Mouse (Mus musculus): ENCODE results near the gene Ube2c.

The Ube2c gene

DNA sequence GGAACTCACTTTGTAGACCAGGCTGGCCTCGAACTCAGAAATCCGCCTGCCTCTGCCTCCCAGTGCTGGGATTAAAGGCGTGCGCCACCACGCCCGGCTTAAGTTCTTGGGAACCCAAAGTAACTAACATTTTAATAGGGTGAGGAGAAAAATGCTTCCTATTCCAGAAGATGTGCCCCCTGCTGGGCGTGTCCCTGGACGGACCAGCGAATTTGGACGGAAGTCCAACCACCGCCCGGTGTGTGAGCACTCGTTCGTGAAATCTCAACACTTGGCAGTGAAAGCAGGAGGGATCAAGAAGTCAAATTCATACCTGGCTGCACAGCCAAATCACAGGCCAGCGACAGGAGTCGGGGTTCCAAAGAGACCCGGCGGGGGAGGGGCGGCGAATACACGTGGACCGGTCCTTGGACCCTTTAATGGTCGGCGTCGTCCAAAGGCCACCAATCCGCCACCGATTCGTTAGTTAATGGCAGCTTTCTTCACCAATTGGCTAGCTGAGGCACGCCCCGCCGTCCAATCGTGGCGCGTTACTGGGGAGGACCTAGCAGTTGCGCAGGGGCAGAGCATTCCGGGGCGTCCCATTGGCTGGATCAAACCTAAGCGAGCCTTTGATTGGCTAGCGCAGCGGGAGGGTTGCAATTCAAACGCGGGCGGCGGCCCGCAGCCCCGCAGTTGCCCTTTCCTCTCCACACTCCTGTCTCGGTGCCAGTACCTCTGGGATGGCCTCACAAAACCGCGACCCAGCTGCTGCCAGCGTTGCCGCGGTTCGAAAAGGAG is at the start of gene Ube2c:
TSS of gene Ube2c (plus strand) at position 641 of the 780 bp plus-strand sequence.
- peak; percentile 97 for DNase-seq

DNA sequence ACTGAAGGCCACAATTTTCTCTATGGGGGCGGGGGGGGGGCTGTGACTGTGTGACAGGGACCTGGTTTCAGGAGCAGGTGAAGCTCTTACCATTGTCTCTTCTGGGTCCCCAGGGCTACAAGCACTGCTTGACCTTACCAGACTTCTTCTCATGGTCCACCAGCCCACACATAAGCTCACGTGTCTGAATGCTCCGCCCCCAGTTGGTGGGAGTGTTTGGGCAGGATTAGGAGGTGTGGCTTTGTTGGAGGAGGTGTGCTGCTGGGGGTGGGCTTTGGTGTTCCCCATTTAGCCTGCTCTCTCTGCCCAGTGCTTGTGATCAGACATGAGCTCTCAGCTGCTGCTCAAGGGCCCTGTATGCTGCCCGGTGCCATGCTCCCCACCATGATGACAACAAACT is 46.4 kb upstream of the Ube2c start:
- no peak for DNase-seq

- DNase-seq: peak; percentile 48
Observed at GRCm38 (mm10) chr2:164725895-164726619, 43.6 kb upstream of the Ube2c start.

DNA sequence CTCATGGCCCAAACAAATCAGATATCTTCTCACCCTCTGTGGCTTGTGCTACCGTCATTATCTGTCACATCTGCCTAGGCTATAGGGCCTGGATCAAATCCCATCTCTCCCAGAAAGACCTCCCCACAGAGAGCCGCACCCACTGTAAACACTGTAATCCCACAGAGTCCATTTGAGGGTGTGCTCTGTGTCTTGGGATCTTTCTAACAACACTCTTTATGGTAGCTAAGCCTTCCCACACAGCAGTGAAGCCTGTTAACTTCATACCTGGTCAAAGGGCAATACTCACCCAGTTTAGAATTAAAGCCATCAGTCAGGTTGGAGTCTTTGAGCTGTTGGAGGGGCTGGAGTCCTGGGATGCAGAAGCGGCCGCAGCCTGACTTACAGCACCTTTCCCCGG is 38.0 kb upstream of the Ube2c start:
- DNase-seq: no peak

- no peak for DNase-seq
Observed at GRCm38 (mm10) chr2:164733259-164733658, 36.4 kb upstream of the Ube2c start.

DNA sequence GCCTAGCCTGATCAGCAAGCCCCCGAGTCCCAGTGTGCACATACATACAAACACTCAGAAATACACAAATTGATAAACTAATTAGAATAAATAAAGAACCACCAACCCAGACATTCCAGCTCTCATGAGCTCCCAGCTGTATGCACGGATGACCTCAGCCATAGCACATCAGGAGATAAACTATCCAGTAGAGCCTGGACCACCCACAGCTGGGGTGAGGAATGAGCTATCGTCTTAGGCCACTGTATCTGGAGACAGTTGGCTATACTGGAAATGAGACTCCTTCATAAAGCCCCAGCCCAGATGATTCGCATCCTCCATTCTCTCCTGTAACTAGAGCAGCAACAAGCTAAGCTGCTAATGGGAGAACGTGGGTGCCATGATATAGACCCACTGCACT is 34.9 kb upstream of the Ube2c start:
- DNase-seq: no peak

GRCm38 (mm10) chr2:164735446-164735845 is 34.3 kb upstream of the Ube2c start:
- no peak for DNase-seq

DNA sequence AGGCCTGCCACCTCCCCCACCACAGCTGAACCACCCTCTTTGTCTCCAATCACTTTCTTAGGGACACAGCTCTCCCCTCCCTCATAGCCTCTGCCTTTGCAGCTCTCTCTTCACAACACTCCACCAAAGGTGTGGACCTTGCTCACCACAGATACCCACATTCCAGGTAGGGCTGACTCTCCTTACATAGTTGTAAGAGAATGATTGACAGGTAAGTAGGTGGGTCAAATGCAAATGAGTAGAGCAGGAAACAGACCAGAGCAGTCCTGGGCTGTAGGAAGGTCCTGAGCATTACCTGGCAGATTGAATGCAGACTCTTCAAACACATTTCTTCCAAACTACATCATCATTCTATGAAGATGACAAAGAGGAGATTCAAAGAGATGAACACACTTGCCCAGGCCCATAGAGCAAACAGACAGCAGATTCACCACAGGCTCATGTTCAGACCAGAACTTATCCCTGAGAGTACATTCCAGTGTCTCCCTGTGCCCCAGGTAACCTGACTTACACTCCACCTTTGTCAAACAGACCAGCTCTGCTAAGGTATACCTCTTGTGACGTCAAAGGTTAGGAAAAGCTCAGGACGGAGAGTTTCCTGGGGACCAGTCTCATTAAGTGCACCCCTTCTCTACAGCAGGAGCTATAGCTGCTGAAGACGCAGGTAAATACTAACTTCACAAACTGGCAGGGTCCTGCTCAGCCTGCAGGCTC is 32.2 kb upstream of the Ube2c start:
- DNase-seq: no peak

DNA sequence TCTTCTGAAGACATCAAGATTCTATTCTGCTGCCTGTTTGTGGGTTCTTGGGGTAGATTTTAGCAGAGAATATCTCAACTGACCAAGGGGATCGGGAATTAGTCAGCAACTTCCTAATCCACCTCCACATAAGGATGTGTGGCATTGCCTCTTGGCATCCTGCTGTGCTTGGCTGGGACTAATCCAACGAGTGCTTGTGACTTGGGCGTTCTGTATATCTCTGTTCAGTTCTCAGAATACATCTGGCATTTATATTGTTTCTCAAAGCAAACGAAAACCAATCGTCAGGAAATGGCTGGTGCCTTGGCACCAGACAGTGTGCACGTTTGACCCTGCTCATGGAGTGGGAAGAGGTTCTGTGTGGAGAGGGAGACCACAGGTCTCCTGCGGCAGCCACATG is 29.8 kb upstream of the Ube2c start:
- no peak for DNase-seq

- DNase-seq: no peak
Observed at GRCm38 (mm10) chr2:164744987-164745386, 24.7 kb upstream of the Ube2c start.

DNA sequence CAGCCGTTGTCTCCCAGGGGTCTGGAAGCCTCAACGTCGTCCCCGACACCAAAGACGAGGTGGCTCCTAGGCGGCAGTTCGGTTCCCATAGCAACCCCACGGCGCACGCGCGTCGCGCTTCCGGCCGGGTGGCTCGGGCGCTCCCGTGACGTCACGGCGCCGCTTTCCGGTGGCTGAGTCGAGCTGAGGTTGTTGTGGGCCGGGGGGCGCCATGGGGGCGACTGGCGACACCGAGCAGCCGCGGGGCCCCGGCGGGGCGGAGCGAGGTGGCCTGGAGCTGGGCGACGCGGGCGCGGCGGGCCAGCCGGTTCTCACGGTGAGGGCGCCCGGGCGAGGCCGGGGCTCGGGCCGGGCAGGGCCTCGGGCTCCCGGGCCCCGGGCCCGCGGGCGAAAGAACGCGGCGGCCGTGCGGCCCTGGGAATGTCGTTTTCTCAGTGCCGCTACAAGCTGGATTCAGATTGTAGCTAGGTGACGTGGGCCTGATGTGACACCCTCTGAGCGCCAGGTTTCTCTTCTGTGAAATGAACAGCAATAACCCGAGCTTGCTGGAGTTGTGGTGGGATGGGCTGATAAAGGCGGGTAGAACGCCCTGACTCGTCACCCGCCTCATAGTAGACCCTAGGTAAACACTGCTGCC is 23.7 kb upstream of the Ube2c start, which contains the start of the genes Wfdc3 and Dnttip1:
TSS of gene Wfdc3 (minus strand) at position 89 of the 637 bp plus-strand sequence.
TSS of gene Dnttip1 (plus strand) at position 141 of the 637 bp plus-strand sequence.
- DNase-seq: peak; percentile 85

GRCm38 (mm10) chr2:164746693-164747092 is 23.0 kb upstream of the Ube2c start:
- DNase-seq: no peak

DNA sequence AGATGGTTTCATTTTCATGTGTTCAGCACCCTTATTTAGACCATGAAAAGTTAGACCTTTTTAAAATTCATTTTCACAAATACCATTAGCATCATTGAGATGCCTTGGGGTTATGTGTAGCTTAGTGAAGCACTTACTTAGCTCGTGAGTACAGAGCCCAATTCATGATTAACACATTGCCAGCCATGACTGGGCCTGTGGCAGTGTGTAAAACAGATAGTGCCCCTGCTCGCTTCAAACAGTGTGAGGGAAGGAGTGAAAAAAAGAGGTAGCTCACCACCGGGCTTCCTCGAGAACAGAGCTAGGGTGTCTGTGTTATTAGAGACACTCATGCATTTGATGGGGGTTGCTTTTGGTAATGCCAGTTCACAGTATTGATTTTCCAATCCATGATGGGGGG is 21.5 kb upstream of the Ube2c start:
- DNase-seq: no peak

GRCm38 (mm10) chr2:164748991-164749390 is 20.7 kb upstream of the Ube2c start:
- DNase-seq: no peak

DNA sequence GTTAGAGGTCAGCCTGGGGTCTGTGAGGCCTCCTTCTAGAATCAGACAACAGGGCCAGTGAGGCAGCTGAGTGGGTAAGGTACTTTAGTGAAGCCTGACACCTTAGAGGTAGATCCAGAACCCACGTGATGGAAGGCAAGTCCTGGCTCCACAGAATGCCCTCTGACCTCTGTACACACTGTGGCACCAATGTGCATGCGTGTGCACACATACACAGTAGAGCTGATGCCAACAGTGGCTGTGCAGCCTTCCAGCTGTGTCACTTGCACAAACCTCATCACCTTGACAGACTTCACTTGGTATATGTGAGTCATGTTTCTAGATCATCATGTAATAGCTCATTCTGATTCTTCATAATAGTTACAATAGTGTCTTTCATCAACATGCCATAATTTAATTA is 17.2 kb upstream of the Ube2c start:
- DNase-seq: no peak

DNA sequence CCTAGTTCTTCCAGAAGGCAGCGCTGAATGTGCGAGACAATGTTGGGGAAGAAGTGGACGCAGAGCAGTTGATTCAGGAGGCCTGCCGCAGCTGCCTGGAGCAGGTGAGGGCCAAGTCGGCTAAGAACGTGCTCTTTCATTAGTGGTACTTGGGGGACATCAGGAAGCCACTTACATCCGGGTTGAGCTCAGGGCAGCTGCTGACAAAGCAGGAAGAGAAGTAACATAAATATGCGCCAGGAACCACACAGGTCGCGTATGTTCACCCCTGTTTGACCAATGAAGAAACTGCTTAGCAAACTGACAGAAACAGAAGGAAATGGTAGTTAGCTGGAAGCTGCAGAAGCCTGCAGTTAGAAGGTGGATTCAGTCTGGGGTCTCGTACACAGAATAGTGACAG is 15.6 kb upstream of the Ube2c start:
- DNase-seq: no peak

DNA sequence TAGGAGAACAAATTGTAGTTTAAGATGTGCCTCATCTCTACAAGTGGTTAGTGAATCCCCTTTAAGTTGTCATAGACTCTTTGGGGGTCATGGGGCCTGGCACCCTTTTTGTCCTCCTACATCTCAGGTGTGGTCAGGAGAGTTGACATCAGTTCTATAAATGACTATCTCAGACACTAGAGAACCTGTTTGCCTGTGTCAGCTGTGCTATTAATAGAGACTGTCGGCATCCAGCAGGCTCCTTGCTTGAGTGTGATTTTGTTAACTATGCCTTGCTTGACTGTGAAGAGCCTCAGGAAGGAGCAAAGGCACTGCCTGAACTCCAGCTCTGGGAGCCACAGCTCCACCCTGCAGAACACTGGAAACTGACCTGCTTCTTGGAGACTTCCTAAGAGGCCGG is 14.9 kb upstream of the Ube2c start:
- no peak for DNase-seq

DNA sequence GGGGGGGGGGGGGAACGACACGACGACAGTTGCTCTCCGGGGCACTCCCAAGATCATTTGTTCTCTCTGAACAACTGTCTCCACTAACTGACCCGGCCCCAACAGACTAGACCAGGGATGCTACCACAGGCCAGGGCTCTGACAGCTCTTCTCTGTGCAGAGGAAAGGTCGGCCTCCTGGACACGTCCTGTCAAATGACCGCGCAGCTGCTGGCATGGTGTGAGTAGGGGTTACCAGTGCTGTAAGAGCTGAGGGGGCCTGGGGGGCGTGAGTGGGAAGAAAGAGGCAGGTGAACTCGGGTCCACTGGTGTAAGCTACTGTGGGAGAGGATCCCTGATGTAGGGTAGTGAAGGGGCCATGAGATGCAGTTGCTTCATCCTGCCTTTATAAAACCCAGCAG is 11.9 kb upstream of the Ube2c start:
- no peak for DNase-seq

DNA sequence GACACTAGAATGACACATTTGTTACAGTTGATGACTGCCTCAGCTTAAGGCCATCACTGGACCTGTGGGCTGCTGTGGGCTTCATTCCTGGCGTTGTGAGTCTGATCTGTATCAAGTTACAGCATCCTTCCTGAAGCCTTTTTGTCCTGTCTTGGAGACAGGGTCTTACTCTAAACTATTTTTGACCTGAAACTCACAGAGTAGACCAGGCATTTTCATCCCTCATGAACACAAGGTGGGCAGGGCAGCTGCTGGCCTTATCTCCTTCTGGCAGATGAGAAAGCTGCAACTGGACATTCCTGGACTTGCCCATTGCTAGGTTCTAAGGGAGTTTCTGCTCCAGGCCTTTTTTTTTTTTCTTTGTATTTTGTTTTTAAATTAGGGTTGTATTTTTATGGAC is 11.0 kb upstream of the Ube2c start:
- DNase-seq: no peak

GRCm38 (mm10) chr2:164760059-164760833 is 9.5 kb upstream of the Ube2c start:
- no peak for DNase-seq

GRCm38 (mm10) chr2:164761502-164761901 is 8.2 kb upstream of the Ube2c start:
- no peak for DNase-seq

GRCm38 (mm10) chr2:164761971-164762370 is 7.7 kb upstream of the Ube2c start:
- no peak for DNase-seq
